Mouse (Mus musculus) mature B cell (primary cell): ENCODE data around the gene Exosc2.

Experiments
- in situ Hi-C: fragments of 300-500 bp; cut with MboI; formaldehyde crosslinking; loops from 2 replicates; pipeline ENCODE4 v1.14.3; 2019

Gene Exosc2

DNA sequence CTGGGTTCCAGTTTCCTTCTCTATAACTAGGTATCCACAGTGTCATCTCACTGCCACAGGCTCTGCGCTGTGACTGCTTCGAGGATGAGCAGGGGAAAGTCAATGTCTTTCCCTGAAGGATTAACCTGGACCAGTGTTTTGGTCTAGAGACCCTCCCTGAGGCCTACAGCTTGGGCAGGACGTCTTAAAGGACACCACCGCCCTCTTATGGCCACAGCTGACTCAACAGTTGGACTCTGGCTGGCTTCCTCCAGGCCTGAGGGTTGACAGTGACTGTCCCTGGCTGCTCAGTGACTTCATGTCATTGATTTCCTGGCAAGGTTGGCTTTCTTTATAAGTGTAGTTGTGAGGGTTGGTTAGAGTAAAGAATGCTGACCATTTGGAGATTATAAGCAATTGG is 3.2 kb upstream of the Exosc2 start:
- in situ Hi-C loops, result no loop called here

DNA sequence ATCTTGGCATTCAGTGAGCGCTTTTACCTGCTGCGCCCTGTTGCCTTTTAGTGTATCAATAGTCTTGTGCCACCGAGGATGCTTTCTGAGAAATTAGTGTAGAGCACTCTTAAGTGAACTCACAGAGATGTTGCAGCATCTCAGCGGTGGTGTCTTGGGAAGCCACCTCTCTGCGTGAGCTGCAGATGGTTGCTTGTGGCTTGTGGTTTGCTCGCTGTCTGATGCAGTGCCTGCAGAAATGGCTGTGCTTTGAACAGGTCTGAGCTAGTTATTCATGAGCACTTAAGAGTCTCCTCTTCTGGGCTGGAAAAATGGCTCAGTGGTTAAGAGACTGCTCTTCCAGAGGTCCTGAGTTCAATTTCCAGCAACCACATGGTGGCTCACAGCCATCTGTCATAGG is 8.1 kb downstream of the Exosc2 start:
- in situ Hi-C loops, result no loop called here

DNA sequence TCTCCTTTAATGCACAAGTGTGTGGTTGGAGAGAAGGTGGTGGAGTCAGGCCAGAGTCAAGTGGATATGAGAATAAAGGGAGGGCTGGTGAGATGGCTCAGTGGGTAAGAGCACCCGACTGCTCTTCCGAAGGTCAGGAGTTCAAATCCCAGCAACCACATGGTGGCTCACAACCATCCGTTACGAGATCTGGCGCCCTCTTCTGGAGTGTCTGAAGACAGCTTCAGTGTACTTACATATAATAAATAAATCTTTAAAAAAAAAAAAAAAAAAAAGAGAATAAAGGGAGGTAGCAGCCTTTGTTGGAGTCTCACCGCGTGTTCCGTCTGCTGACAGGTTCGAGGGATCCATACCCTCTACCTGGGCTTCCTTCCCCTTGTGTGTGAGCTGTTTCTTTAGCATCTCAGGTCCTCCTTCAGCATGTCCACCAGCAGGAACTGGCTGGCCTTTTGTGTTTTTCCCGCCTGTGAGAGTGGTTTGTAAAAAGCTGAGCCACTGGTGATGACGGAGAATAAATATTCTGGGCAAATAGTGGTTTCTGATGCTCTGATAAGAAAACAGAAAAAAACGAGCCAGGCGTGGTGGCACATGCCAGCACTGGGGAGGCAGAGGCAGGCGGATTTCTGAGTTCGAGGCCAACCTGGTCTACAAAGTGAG is 10.7 kb downstream of the Exosc2 start:
- in situ Hi-C loops, result loop anchor here (10.0 kb wide), 1 partner anchor 104 kb away; no protein-coding TSS in a partner anchor

DNA sequence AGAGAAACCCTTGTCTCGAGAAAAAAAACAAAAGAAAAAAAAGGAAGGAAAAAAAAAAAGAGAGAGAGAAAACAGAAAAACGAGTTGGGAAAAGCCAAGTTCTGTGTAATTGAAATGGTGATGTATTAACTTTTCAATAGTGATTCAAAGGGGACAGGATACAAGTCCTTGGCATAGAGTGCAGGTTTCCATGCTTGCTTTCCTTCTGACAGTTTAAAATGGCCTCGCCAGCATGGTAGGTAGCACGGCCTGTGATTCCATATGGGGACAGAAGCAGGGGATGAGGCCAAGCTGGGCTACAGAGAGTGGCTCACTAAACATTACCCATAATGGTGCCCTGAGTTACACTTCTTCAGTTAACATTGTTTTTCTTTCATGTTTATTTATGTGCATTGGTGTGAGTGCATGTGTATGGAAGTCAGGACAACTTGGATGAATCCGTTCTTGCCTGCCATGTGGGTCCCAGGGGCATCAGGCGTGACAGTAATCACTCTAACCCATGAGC is 11.3 kb downstream of the Exosc2 start:
- in situ Hi-C loops, result loop anchor here (10.0 kb wide), 1 partner anchor 103 kb away; no protein-coding TSS in a partner anchor

DNA sequence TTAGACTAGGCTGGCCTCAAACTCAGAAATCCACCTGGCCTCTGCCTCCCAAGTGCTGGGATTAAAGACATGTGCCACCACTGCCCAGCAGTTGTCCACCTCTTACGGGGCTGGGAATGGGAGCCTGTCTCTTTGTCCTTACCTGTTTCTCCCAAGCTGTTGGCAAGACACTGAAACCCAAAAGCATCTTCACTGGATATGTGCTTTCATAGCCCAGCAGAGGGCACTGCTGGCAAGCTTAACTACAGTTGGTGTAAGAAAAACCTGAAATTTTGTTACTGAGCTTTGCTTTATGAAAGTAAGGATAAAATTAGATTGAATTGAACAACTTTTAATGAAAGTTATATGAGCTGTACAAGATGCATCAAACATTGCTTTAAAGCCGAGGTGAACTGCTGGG is 13.2 kb downstream of the Exosc2 start:
- in situ Hi-C loops, result loop anchor here (10.0 kb wide), 1 partner anchor 101 kb away; no protein-coding TSS in a partner anchor

DNA sequence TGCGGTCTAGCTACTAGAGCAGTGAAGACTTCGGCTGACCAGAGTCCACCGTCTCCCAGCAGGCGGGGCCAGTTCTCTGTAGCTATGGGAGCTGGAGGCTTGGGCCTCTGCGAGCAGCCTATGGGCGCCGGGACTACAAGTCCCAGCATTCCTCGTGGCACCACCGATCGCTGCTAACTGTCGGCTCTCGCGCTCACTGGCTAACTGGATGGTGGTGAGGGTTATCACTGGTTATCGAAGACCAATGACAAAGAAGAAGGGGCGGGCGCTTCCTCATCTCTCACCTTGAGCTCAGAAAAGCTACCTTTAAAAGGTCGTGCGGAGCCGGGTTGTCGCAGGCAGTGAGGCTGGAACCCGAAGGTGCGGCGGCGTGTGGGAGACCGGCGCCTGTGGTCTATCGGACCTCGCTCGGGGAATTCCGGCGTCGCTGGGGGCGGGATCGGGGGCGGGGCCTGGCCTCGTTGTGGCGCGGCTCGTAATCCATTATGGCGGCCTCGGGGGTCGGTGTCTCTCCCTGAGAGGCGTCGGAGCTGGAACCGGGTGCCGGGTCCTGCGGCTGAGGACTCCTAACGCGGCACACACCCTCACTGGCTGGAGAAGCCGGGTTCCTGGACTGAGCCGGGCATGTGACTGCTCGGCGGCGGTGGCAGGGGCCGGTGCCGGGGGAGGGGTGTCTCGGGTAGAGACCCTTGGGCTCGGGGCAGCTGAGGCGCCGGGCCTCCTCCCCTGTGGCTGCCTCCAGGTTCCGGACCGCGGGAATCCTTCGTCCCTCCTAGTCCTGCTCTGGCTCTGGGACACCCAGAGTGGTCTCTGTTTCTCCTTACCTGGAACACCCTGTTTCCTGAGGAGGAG is 17.8 kb downstream of the Exosc2 start, which contains the start of gene Abl1:
Abl1 (plus strand) TSS at position 303 of the 852 bp plus-strand sequence.
- in situ Hi-C loops, result loop anchor here (10.0 kb wide), 1 partner anchor 97 kb away; no protein-coding TSS in a partner anchor

DNA sequence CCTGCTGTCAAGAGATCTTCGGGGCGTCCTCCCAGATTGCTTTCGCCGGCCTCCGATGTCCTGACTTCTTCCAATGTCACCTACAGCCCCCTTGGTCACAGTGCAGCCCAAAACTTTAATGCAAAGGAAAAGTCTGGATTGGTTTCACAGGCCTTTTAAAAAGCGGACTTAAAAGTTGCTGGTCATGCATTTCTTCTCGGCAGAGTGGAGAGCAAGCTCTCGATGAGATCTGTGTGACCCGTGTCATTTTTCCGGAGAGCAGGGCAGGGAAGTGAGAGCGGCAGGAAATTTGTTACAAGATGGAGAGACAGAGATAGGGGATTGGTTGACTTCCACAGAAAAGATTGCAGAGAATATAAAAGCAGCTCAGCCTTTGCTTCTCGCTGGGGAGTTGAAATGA is 18.5 kb downstream of the Exosc2 start:
- in situ Hi-C loops, result loop anchor here (10.0 kb wide), 1 partner anchor 96 kb away; no protein-coding TSS in a partner anchor

DNA sequence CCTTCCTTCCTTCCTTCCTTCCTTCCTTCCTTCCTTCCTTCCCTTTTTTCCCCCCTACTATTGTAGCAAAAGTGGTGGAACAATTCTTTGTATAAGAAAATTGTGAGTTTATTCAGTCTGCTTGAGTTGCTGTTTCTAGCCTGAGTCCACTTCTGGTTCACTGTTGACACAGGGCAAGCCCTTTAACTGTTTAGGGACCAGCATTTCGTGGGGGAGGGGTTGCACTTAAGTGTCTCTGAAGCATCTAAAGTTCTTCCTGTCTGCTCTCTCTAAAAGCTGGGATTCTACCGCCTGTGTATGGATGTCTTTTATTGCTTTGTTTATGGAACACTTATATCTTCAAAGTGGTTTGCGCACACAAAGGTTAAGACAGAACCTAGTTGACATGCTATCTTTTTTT is 19.5 kb downstream of the Exosc2 start:
- in situ Hi-C loops, result no loop called here

DNA sequence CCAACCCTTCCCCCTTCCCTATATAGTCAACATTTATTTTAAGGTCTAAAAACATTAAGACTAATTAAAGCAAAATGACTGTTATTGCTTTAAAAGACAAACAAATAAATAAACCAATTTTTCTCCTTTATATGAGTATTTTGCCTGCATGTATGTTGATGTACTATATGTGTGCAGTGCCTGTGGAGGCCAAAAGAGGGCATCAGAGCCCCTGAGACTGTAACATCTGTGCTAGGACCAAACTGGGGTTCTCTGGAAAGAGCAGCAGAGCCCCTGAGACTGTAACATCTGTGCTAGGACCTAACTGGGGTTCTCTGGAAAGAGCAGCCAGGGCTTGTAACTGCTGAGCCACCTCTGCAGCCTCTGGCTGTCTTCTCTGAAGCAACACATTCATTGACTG is 27.7 kb downstream of the Exosc2 start:
- in situ Hi-C loops, result no loop called here

DNA sequence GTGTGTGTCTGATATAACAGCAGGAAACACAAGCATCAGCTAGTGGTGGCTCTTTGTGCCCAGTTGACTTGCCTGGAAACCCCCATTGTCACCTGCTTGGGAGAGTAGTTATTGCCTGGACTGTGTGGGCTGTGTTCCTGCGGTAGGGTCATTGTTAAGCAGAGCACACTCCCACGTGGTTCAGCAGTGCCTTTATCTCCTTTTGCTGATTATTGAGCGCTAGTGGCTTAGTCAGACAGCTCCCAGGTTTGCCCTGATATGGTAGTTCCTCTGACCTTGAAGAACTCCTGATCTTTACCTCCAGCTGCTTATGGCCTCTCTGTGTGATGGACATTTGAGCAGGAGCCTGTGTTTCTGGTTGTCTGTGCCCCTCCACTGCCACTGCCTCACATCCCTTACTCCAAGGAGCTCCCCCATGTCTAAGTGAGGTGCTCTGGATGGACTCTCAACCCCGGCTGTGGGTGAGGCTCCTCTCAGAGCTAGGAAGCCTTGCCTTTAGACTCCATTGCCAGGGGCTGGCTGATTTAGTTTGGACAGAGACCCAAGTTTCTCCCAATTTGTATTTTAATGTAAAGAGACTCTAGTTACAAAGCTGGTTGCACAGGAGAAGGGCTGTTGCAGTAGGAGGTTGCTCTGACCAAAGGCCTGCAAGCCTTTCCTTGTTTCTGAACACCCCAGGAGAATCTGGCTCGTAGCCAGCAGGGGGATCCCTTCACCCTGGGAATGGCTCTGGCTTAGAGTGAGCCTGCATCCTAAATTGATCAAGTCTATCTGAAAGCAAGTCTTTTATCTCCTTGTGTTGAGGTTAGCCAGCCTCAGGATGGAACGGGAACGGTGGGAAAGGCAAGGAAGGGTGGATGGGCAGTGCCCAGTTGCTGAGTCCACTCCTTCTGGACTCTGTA is 30.3 kb downstream of the Exosc2 start:
- in situ Hi-C loops, result no loop called here

DNA sequence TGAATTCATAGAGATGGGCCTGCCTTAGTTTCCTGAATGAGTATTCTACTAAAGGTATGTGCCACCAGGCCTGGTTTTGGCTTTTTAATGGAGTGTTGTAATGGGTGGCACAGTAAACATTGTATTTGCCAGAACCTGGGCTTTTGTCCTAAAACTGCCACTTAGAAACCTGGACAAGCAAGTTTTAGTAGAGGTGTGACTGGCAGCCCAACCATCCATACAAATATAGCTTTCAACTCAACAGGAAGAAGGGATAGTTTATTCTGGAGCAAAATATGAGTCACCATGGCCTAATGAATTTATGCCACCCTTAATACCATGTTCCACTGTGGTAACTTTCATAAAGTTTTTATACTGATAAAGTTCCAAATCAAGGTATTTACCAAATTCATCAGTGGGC is 32.7 kb downstream of the Exosc2 start:
- in situ Hi-C loops, result no loop called here

DNA sequence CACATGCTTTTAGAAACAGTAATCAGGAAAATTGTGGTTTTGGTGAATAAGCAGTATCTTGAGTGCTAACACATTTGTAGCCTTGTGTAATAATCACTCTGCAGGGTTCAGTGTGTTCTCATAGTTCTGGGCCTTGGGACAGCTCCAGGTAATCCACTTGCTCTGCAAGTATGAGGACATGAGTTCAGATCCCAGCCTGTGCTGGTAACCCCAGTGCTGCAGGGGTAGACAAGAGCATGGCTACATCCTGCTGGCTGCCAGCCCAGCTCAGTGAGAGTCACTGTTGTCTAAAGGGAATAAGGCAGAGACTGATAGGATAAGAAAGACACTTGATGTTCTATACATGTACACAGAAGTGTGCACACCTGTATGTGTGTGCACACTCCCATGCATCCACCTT is 35.4 kb downstream of the Exosc2 start:
- in situ Hi-C loops, result no loop called here

DNA sequence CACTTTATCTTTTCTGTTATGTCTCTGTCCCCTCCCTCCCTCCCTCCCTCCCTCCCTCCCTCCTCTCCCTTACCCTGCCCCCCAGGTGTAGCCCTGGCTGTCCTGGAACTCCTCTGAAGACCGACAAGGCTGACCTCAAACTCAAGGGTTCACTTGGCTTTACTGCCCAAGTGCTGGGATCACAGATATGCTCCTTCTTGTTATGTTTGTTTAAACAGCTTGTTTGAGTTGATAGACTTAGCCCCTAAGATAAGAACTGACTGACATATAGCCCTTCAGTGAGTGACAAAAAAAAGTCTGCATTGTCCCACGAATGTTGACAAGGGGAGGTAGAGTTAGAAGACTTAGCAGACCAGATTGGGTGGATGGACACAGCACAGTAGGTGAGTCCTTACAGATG is 36.0 kb downstream of the Exosc2 start:
- in situ Hi-C loops, result no loop called here

DNA sequence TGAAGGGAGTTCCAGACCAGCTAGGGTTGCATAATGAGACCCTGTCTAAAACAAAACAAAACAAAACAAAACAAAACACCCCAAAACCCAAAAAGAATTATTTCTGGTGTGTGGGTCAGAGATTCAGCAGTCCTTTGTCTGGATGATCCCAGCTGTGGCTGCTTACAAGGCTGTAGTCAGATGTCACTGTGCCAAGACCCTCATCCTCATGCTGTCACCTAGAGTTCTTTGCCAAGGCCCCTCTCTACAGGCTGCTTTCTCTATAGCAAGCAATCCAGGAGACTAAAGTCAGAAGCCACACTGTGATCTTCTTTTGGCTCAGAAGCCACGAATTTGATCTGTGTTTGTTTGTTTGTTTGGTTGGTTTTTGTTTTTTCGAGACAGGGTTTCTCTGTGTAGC is 42.2 kb downstream of the Exosc2 start:
- in situ Hi-C loops, result no loop called here

DNA sequence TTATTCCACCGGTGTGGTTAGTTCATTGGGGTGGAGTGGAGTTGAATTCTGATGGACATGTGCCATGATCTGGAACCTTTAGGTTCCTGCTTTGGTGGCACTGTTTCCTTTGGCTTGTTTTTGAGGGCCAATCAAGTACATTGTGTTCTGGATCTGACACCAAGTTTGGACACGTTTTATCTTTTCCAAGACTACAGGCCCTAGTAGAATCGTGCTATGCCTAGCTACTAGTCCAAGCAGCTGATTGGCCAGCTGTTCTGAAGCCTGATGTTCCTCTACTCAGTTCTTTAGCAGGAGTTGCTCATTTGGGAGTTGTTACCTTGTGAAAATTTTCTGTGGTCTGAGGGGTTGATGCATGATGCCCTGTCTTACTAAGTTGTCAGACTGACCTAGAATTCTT is 43.3 kb downstream of the Exosc2 start:
- in situ Hi-C loops, result no loop called here

DNA sequence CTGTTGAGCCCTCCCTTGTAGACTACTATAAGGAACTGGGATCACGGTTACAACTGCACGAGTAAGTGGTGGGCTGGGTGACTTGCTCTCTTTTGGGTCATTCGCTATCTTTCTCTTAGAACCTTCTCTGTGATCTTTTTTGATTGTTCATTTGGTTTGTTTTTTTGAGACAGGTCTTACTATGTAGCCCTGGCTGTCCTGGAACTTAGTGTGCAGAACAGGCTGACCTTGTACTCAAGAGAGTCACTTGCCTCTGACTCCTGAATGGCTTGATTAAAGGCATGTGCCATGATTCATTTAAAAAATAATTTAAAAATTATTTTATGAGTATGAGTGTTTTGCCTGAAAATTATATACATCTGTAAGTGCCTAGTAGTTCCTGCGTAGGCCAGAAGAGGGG is 44.3 kb downstream of the Exosc2 start:
- in situ Hi-C loops, result no loop called here

DNA sequence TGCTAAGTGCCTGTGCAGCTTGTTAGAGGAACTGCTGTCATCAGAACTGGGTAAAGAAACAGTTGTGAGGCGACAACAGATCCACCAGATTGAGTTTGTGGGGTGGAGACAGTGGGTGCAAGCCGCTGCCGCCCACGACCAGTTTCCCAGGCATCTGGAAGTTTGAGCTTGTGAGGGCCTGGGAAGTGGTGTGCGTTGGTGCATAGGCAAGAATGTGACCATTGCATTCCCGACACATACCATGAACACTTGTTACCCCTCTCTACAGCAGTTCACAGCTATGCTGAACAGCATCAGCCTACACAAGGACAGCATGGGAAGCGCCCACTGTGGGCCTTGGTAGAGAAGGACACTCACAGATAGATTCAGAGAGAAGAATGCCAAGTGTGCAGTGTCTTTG is 45.5 kb downstream of the Exosc2 start:
- in situ Hi-C loops, result no loop called here

DNA sequence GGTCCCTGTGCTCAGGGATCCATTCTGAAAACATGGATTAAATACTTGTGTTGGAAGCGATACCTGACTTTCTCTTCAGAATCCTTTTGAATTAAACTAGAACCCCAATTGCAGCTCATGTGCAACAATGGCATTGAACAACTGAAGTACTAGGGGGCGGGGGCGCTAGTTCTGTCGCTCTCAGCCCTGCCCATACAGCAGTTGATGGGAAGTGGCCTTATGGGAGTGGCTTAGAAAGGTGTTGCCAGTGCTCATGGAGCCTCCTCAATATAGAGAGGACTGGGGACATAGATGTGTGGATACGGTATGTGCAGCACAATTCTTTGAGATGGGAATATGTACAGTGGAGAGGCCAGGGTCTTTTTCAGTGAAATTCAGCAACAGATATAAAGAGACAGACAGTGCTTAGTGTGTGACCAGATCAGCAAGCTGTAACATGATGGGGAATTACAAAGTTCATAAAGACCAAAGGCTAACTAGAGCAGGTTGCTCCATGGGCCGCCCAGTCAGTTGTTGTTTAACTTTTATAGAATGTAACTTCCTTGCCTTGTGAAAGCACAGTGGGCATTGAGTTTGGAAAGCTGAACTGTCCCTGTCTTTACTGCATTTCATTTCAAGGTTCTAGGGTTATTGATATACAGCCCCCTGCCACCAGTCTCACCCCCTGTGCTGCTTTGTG is 48.8 kb downstream of the Exosc2 start:
- in situ Hi-C loops, result no loop called here

DNA sequence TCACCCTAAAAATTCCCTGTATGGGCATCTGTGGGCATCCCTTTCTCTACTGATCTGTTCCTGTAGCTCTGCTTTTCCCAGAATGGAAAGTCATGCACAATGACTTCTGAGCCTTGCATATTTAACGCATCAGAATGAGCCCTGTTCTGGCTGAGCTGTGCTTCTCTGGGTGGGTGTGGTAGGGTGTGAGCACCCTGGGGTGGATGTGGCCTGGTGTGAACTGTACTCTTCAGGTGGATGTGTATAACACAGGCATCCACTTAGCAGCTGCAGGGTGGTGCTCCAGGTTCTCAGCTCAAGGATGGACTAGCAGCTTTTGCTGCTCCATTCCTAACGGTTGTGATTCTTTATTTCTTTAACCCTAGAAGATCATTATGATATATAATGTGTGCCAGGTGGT is 49.4 kb downstream of the Exosc2 start:
- in situ Hi-C loops, result no loop called here

DNA sequence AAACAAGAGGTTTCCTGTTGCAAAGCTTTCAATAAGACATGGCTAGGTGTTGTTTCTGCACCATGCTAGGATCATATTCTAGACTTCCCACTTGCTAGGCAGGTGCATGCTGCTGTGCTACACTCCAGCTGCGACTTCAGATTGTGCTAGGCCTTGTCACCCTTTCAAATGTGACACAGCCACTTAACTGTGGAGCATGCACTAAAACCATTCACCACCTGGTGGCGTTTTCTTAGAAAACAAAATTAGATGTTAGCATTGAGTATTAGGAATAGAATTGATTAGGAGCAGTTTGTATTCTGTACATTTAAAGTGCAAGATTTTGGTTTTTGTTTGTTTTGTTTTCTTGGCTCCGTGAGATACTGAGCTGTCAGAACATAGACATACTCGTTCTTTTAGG is 50.3 kb downstream of the Exosc2 start:
- in situ Hi-C loops, result no loop called here
